Mouse (Mus musculus) bone marrow macrophage, adult 2 months (primary cell): ENCODE data around the gene Sdccag8.

Source experiments
- CTCF ChIP-seq: IDR thresholded peaks from 2 replicates; pipeline ENCODE4 v1.5.1; 2012; ENCODE audit warnings: low read depth, mild to moderate bottlenecking, low read length, moderate library complexity
- POLR2A ChIP-seq: IDR thresholded peaks from 2 replicates; pipeline ENCODE4 v1.6.1; 2012; ENCODE audit warnings: mild to moderate bottlenecking, low read depth, low read length, borderline replicate concordance

GRCm38 (mm10) chr1:176986990-176987740 is 172.7 kb downstream of the Sdccag8 start:
- TF ChIP-seq POLR2A (no peak), CTCF (no peak)
